Mouse (Mus musculus): ENCODE data around the gene Nfs1. TPM values are rescaled to one million over a fixed set of nuclear protein-coding genes. Genes with fewer than 3 reads are reported as not detected.
"Not testable (repeated sequence)": the region's sequence is repeated elsewhere in the genome, so short reads cannot be mapped to it uniquely, and the experiment has no call there.

Gene Nfs1
- total RNA-seq, 2 experiments from 2014 or later, result 20.4 to 86.8 TPM

DNA sequence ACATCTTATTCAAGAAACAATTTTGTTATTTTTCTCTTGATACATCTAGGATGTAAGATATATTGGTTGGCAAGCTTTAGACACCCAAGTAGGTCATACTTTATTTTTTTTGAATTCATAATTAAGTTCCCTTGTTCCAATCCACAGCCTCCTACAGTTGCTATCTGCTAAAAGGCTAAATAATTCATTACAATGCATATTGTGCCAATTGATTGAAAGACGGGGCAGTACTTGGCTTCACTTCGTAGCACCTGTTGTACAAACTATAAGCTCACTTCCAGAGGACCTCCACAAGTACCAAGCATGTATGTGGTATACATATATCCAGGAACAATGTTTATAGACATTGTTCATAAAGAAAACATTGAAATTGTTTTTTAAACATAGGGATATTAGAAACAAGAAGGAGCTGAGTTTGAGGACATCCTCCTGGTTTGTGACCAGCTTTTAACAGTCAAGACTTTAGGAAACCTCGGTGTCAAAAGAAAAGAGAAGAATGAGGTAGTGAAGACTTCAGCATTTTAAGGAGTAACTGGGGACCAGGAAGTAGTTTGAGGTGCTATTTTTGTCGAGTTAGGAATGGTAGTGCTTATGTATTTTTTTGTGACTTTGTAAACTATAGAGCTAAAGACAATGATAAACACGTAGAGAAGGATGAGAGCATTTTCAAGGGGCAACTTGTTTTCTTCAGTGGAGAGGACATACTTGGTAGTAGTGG lies 2.4 kb upstream of the Nfs1 start:
- ATAC-seq (replicated peaks; ENCODE audit: low FRiP score, poor library complexity, severe bottlenecking), result no peak

DNA sequence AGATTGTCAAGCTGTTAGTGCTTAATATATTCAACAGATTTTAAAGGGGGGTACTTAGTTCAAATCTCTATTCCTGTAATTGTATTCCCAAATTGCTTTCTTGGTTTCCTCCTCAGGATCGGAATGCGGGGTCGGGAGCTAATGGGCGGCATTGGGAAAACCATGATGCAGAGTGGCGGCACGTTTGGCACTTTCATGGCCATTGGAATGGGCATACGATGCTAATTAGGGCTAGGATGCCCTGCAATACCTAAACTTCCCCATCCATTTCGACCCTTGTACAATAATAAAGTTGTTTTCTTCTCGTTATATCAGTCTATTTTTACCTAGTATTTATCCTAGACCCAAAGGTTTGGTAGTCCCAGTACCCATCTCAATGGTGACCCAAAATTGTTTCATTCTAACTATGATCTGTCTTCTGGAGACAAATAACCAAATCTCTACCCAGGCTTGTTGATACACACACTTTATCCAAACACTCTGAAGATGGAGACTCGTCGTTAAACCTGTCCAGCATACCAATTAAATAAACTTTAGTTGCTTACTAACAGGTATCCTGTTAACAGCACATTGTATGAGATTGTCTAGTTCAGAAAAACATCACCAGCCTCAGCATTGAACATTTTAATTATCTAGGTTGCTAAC lies 1.6 kb upstream of the Nfs1 start:
- no peak for ATAC-seq (replicated peaks; ENCODE audit: low FRiP score, poor library complexity, severe bottlenecking)

DNA sequence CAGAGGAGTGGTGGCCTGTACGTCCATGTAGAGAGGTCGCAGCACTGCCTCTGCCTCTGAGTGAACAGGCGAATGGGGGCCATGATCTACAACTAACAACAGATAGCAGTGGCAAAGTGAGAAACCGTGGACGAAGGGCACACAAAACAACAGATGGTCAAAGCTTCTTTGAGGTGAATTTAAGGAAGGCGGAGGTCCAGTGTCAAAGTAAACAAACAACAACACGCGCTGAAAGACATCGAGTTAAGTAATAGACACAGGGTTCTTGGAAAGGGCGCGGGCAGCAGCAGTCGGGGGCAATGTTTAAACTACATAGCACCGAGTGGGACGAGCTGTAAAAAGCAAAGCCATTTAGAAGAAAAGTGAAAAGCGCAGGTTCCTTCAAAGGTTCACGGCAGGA lies 619 bp downstream of the Nfs1 start:
- peak; percentile 30 for ATAC-seq (replicated peaks; ENCODE audit: low FRiP score, poor library complexity, severe bottlenecking)

DNA sequence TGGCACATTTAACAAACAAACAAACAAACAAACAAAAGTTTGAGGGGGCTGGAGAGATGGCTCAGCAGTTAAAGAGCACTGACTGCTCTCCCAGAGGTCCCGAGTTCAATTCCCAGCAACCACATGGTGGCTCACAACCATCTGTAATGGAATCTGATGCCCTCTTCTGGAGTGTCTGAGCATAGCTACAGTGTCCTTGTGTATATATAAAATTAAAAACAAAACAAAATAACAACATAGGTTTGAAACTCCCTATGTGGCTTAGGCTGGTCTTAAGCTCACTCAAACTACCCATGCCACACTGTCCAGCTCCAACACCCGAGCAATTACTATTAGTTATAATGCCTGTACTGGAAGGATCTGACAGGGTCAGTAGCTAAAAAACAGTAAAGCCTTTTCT lies 1.2 kb downstream of the Nfs1 start:
- no peak for ATAC-seq (replicated peaks; ENCODE audit: low FRiP score, poor library complexity, severe bottlenecking)

DNA sequence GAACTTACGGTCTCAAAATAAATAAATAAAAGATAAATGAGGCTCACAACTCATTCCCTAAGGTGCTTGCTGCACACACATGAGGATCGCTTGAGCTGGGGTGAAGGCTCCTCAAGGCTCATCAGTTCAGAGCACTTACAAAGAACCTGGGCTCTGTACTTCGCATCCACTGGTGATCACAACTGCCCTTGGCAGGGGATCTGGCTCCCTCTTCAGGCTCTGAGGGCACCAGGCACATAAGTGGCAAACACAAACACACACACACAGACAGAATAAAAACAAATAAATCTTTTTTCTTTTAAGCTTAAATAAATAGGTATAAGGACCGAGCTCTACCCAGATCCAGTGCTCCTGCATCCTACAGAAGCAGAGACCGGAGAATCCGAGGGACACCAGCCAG lies 8.3 kb downstream of the Nfs1 start:
- no peak for ATAC-seq (replicated peaks; ENCODE audit: low FRiP score, poor library complexity, severe bottlenecking)

DNA sequence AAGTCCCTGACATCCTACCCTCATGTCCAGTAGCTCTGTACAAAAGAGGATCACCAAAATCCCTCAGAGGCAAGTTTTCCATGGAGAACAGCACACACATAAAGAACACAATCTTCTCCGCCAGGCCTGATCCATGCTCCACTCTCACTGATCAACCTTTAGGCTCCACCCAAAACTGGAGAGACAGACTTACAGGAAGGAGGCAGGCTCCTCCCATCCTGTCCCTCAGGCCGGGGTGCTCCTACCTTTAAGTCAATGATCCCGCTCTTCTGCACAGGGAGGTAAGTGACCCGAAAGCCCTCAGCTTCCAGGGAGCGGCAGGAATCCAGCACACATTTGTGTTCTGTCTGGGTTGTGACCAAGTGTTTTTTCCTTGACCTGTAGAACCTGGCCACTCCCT lies 9.8 kb downstream of the Nfs1 start:
- ATAC-seq (replicated peaks; ENCODE audit: low FRiP score, poor library complexity, severe bottlenecking), result no peak

DNA sequence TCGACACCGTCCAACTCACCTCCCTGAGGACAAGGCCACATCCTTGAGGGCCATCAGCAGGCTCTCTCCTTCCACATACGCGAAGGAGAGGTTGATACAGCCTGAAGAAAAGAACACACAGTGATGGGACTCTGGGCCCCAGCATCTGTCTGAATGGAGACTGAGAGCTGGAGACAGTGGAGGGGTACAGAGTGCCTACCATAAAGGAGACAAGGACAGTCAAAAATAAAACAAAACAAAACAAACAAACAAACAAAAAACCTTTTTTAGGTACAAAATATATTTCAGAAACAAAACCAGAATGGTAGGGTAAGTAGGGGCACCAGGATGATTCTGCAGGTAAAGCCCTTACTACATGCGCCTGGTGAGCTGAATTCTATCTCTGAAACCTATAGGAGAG lies 17.0 kb downstream of the Nfs1 start, which contains the start of gene Gm28036:
TSS of gene Gm28036 (minus strand) at position 101 of the 400 bp plus-strand sequence.
- no peak for ATAC-seq (replicated peaks; ENCODE audit: low FRiP score, poor library complexity, severe bottlenecking)

DNA sequence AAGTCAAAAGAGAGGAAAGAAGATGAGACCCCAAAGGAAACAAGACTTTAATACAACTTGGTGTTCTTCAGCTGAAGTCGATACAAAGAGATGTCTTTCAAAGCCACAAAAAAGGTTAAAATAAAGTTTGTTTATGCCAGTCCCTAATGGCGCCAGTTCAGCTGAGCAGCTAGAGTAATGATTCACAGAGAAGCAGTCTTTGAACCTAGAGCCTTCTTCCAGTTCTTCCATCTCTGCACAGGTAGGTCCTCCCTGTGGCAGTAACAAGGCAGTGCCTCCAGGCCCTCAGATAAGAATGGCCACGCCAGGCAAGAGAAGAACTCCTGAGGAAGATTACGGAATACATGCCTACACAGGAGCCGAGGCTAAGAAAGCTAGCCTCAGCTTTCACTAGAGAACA lies 20.3 kb downstream of the Nfs1 start:
- no peak for ATAC-seq (replicated peaks; ENCODE audit: low FRiP score, poor library complexity, severe bottlenecking)

DNA sequence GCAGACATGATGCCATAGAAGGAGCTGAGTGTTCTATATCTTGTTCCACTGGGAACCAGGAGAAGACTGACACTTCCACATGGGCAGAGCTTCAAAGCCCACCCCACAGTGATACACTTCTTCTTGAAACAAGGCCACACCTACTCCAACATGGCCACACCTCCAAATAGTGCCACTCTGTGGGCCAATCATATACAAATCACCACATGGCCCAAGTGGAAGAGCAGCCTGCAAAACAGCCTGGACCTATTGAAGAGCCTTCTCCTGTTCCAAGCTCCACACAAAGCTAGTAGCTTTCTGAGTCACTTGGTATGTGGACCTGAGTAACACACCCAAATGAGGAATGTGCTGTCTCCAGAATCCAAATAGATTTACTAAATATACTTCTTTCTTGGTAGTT lies 24.4 kb downstream of the Nfs1 start:
- ATAC-seq (replicated peaks; ENCODE audit: low FRiP score, poor library complexity, severe bottlenecking), result no peak

DNA sequence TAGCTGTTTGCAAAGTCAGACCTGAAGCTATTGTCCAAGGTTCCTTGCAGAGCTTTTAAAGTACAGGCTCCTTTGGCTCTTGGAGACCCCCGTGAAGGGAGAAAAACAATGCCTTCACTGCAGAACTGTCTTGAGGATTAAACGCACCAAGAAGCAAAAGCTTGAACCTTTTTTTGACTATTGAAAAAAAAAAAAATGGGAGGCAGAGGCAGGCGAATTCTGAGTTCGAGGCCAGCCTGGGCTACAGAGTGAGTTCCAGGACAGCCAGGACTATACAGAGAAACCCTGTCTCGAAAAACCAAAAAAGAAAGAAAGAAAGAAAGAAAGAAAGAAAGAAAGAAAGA lies 31.9 kb downstream of the Nfs1 start:
- not testable (repeated sequence) for ATAC-seq (replicated peaks; ENCODE audit: low FRiP score, poor library complexity, severe bottlenecking)

DNA sequence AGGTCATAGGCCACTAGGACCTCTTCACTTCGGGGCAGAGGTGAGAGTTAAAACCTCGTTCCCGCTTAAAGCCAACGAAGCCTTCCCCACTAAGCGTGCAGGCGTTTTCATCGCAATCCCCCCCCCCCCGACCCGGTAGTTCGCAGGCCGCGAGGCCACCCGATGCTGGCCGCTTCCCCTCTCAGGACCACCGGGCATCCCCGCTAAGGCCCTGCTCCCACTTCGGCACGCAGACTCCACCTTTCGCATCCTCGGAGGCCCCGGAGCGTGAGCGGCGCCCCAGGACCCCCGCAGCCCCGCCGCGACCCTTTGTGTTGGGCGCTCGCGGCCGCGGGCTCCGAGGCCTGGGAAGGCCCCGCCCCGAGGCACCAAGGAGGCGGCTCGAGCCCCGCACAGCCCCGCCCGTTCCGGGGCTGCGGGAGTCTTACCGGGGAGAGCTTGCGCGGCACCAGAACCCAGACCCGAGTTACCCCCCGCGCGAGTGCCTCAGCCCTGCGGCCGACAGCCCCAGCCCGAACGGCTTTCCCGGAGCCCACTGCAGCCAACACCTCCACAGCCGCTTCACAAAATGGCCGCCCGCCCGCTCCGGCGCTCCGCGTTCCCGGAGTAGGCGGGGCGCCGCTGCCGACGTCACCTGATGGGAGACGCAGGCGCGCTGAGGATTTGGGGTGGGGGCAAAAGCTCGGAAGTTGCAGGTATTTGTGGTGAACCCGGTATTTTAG lies 32.5 kb downstream of the Nfs1 start, which contains the start of the genes Cpne1 and Rbm12:
TSS of gene Cpne1 (minus strand) at position 608 of the 722 bp plus-strand sequence.
TSS of gene Rbm12 (minus strand) at position 621 of the 722 bp plus-strand sequence.
- ATAC-seq (replicated peaks; ENCODE audit: low FRiP score, poor library complexity, severe bottlenecking), result peak; percentile 93

DNA sequence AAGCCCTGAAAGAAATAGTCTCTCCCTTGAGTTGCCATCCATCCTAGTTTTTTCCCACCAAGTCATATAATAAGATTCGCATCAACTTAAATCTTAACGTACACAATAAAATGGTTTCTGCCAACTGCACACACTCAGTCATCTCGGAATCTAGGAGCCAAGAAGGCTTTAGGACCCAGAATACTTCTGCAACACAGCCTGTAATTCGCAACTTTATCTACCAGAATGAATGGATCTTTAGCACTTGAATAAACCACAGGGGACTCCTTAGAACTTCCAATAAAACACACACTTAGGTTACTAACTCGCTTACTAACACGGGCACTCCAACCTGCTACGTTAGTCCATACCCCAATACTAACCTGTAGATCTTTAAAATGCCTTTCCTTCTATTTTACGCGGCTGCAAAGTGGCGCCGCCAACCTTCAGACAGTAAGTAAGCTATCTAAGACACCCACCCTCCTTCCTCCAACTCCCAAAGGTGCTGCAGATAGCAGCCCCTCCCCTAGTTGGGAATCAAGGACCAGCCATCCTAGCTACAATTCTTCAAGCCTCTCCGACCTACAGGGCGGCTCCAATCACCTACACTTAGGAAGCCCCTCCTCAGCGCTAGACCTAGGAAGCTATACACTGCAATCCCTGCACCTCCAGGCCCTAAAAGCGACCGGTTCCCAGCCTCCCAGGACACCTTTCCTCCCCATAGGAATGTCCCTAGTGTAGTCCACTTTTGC lies 33.2 kb downstream of the Nfs1 start:
- ATAC-seq (replicated peaks; ENCODE audit: low FRiP score, poor library complexity, severe bottlenecking), result peak; percentile 56

DNA sequence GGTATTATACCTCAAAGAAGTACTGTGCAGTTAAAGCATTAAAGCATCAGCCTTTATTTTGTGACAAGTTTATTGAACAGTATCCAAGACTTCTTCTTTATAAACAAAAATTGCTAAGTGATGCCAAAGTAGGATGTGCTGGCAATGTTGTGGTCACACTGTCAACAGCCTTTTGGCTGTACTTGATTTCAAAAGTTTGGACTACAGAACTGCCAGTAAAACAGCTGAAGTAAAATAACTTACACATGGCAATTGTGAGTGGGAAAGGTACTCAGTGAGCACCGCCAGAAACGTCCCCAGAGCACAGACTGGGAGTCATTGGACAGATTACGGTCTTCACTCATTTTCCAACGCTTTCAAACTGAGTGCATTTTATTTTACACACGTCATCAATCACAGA lies 52.1 kb downstream of the Nfs1 start:
- ATAC-seq (replicated peaks; ENCODE audit: low FRiP score, poor library complexity, severe bottlenecking), result no peak

DNA sequence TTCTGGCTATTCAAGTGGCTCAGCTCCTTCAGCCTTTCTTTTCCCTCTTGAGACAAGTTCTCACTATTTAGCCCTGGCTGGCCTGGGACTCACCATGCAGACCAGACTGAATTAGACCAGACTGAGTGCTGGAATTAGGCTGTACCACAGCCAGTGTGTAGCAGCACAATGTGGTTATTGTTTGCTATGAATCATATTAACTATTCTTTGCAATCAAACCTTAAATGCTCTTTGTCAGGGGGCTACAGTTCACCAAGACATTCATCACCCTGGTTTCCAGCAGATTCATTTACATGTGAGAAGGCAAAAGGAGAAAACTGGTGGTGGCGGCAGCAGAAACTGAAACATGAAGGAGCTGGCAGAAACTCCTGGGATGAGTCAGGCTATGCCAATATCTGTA lies 54.2 kb downstream of the Nfs1 start:
- ATAC-seq (replicated peaks; ENCODE audit: low FRiP score, poor library complexity, severe bottlenecking), result no peak

DNA sequence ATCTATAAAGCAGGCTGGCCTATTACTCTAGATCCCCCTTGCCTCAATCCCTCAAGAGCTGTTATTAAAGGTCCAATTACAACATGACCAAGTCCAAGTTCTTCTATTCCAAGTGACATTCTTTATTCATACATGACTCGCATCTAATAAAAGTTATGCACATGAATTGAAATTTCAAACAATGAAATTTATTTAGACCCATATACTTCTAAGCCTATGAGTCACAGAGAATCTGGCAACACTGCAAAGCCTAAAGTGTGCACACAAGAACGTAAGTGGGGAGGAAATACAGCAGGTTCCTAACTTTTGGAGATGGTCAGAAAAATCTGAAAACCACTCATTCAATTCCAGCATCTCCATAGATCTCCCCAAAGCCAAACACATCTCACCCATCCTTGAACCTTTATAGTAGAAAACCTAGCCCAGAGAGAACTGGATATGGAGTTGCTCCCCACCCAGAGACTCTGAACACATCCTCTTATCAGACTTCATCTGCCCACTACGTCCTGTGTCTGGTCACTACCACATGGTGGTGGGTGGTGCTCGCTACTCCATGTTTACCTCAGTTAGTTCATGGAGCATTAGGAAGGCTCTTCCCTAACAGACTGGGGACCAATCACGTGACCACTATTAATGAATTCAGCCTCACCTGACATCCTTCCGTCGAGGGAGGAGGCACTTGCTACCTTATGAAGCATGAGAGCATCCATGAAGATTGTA lies 56.4 kb downstream of the Nfs1 start:
- no peak for ATAC-seq (replicated peaks; ENCODE audit: low FRiP score, poor library complexity, severe bottlenecking)

DNA sequence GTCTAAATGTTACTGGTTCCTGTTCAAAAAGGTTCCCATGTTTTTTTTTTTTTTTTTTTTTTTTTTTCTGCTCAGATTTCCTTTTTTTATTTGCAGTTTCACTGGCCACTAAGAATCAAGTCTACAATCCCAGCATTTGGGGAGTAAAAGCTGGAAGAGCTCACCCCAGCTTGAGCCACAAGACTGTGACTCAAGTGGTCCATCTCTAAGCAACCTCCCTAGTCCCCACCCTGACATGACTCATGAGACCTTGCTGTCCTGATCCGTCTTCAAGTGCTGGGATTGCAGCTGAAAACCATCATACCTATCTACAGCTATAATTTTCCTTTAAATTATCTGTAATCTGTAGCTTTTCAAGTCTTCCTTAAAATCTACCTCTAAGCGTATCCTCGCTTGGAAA lies 59.4 kb downstream of the Nfs1 start:
- ATAC-seq (replicated peaks; ENCODE audit: low FRiP score, poor library complexity, severe bottlenecking), result no peak

DNA sequence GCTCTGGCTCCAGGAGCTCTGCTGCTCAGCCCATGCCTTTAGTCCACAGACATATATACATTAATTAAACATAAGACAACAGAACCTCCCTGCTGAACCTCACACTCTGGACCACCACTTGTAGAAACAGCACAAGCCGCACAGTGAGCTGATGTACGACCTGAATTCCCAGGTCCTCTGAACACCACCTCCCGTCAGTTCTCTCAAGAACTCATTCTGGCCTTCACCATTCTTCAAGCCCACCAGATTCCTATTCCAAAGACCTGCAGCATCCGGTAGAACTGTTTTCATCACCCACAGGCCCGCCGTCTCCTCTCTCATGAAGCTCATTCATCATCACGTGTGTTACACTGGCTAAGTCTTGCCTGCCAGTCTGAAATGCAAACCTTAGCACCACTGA lies 63.6 kb downstream of the Nfs1 start:
- no peak for ATAC-seq (replicated peaks; ENCODE audit: low FRiP score, poor library complexity, severe bottlenecking)

DNA sequence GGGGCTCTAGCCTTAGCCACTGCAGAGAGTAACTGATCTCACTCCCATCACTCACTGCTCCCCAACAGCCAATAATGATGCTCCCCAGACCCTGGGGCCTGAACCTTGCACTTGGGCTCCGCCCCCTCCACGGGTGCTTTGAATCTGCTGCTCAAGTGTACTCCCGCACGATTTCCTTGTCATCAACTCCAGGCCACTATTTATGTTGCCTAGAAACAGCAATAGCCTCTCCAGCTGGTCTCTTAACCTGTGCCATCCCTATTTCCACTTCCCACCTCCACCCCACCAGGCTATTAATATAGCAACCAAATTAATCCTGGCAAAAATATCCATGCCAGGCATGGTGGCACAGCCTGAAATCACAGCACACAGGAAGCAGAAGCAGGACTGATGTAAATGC lies 64.3 kb downstream of the Nfs1 start:
- no peak for ATAC-seq (replicated peaks; ENCODE audit: low FRiP score, poor library complexity, severe bottlenecking)

DNA sequence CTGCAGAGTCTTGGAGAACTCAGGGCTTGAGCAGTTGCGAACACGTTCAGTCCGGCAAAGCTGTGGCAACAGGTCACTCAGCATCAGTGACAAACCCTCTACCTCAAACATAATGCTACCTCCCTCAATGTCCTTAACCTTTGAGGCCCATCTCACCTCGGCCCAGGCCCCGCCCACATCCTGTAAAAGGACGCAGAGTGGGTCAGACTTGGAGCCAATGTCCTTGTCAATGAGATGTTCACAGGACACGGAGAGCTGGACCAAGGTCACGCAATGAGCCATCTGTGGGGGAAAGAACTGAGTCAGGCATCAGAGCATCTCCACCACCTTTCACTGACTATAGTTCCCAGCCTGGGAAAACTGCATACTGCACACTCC lies 64.8 kb downstream of the Nfs1 start:
- ATAC-seq (replicated peaks; ENCODE audit: low FRiP score, poor library complexity, severe bottlenecking), result no peak
